Mouse (Mus musculus) layer of hippocampus, postnatal 10 days (tissue): ENCODE data around the gene Pid1. TPM values are rescaled to one million over a fixed set of nuclear protein-coding genes. Genes with fewer than 3 reads are reported as not detected.
"Not testable (repeated sequence)": the region's sequence is repeated elsewhere in the genome, so short reads cannot be mapped to it uniquely, and the experiment has no call there.

ENCODE experiments used
- DNase-seq, 2 experiments: peaks; one replicate each; pipeline ENCODE4 v3.0.0; 2021; ENCODE audit warnings: low spot score in 2 of 2
- total RNA-seq, 2 experiments: library from RNA; stranded (reverse); gene quantifications; 2 replicates each; pipeline ENCODE4 v1.2.3; 2021

The Pid1 gene
- total RNA-seq, 2 experiments from 2014 or later = 37.8 to 45.1 TPM

GRCm38 (mm10) chr1:84361389-84361788 is 2.6 kb downstream of the Pid1 start:
- no peak for DNase-seq

- no peak for DNase-seq
These were observed 4.1 kb downstream of the Pid1 start for GRCm38 (mm10) chr1:84359611-84360500.

GRCm38 (mm10) chr1:84357216-84357615 is 6.8 kb downstream of the Pid1 start:
- DNase-seq = no peak

- no peak for DNase-seq
These were observed 13.7 kb downstream of the Pid1 start for GRCm38 (mm10) chr1:84350262-84350661.

GRCm38 (mm10) chr1:84347796-84348476 is 16.0 kb downstream of the Pid1 start:
- DNase-seq = no peak

- not testable (repeated sequence) for DNase-seq
These were observed 31.2 kb downstream of the Pid1 start for GRCm38 (mm10) chr1:84332797-84333196.

- not testable (repeated sequence) for DNase-seq
These were observed 32.1 kb downstream of the Pid1 start for GRCm38 (mm10) chr1:84331861-84332260.

GRCm38 (mm10) chr1:84325309-84325708 is 38.7 kb downstream of the Pid1 start:
- DNase-seq = no peak

- DNase-seq = no peak
These were observed 42.7 kb downstream of the Pid1 start for GRCm38 (mm10) chr1:84321327-84321726.

- no peak for DNase-seq
These were observed 45.4 kb downstream of the Pid1 start for GRCm38 (mm10) chr1:84318569-84318968.

- no peak for DNase-seq
These were observed 46.2 kb downstream of the Pid1 start for GRCm38 (mm10) chr1:84317827-84318226.

- DNase-seq = peak in 1 of 2 experiments; percentile 20
These were observed 54.0 kb downstream of the Pid1 start for GRCm38 (mm10) chr1:84309966-84310460.

GRCm38 (mm10) chr1:84305713-84306421 is 58.1 kb downstream of the Pid1 start:
- DNase-seq = no peak

- DNase-seq = no peak
These were observed 61.2 kb downstream of the Pid1 start for GRCm38 (mm10) chr1:84302788-84303187.

GRCm38 (mm10) chr1:84299719-84300118 is 64.3 kb downstream of the Pid1 start:
- no peak for DNase-seq

GRCm38 (mm10) chr1:84286682-84287111 is 77.3 kb downstream of the Pid1 start:
- peak; percentile 70 to 81 for DNase-seq

- DNase-seq = no peak
These were observed 78.4 kb downstream of the Pid1 start for GRCm38 (mm10) chr1:84285620-84286019.

- peak; percentile 43 to 74 for DNase-seq
These were observed 79.5 kb downstream of the Pid1 start for GRCm38 (mm10) chr1:84284293-84285068.

GRCm38 (mm10) chr1:84283119-84283518 is 80.9 kb downstream of the Pid1 start:
- DNase-seq = peak; percentile 56 to 70

- no peak for DNase-seq
These were observed 83.8 kb downstream of the Pid1 start for GRCm38 (mm10) chr1:84280171-84280570.
